Mouse (Mus musculus): ENCODE measurements at regions not wholly inside any gene's neighbourhood (a gene's known extent, or its start where the extent isn't known, plus 50 kb on each side); places are given as distances from the start of the nearest gene placed in this dataset.

DNA sequence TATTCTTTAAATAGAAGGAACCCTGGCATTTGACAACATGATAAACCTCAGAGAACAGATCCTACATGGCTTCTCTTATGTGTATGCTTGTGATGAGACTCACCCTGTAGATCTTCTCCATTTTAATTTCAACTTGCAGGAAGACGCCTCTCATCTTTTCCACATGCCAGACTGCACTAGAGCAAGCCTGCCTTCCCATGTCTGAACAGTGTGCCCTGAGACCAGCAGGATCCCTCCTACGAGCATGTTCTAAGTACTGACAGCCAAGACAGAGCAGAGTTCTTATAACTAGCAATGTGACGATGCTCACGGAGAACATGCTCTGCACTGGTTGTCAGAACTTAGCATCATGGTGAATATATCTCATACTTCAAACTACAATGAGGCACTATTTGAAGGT is 277.5 kb upstream of the BB014433 start:
- peak overlapping the region; percentile 53; the same call in 1 of the 2 replicates for H3K27ac ChIP-seq
- TF ChIP-seq CTCF (IDR thresholded peaks at IDR 0.05), result no peak
- DNase-seq (ENCODE audit: extremely low spot score in 1 of 2, low spot score in 2 of 2), result no peak
- intact Hi-C loops (cut with DNase I), result no loop called here
- H3K4me3 ChIP-seq, result no peak overlapping the region

- TF ChIP-seq CTCF (IDR thresholded peaks at IDR 0.05), result no peak
- DNase-seq (ENCODE audit: extremely low spot score in 1 of 2, low spot score in 2 of 2), result no peak
- no peak overlapping the region for H3K4me3 ChIP-seq
- H3K27ac ChIP-seq, result no peak overlapping the region
- intact Hi-C loops (cut with DNase I), result no loop called here
These were observed 272.4 kb upstream of the BB014433 start for GRCm38 (mm10) chr8:15318082-15318816.

- Histone ChIP-seq H3K27ac (no peak overlapping the region), H3K4me3 (no peak overlapping the region)
- DNase-seq (ENCODE audit: extremely low spot score in 1 of 2, low spot score in 2 of 2), result no peak
- intact Hi-C loops (cut with DNase I), result no loop called here
- TF ChIP-seq CTCF (IDR thresholded peaks at IDR 0.05), result no peak
These were observed 267.6 kb upstream of the BB014433 start for GRCm38 (mm10) chr8:15313481-15313880.

DNA sequence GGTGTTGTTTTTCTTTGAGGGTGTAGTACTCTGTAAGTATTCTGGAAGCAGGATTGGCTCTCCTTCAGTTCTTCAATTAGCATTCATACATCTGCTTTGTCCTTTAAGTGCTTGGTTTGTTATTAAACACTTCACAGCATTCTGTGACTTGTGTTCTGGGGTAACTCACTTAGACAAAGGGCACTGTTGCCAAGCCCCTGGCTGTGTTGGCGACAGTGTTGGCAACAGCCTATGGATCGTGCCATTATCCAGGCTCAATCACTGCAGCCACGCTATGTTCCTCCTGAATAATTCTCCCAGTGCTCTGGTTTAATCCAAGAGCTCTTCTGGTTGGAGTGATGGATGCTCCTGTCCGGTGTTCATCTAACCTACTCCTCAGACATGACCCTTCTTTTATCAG is 265.6 kb upstream of the BB014433 start:
- Histone ChIP-seq H3K4me3 (no peak overlapping the region), H3K27ac (no peak overlapping the region)
- no peak for TF ChIP-seq CTCF (IDR thresholded peaks at IDR 0.05)
- no peak for DNase-seq (ENCODE audit: extremely low spot score in 1 of 2, low spot score in 2 of 2)
- intact Hi-C loops (cut with DNase I), result no loop called here

- intact Hi-C loops (cut with DNase I), result no loop called here
- peak; percentile 9 for TF ChIP-seq CTCF (IDR thresholded peaks at IDR 0.05)
- Histone ChIP-seq H3K4me3 (no peak overlapping the region), H3K27ac (no peak overlapping the region)
- DNase-seq (ENCODE audit: extremely low spot score in 1 of 2, low spot score in 2 of 2), result no peak
These were observed 265.2 kb upstream of the BB014433 start for GRCm38 (mm10) chr8:15311045-15311444.

DNA sequence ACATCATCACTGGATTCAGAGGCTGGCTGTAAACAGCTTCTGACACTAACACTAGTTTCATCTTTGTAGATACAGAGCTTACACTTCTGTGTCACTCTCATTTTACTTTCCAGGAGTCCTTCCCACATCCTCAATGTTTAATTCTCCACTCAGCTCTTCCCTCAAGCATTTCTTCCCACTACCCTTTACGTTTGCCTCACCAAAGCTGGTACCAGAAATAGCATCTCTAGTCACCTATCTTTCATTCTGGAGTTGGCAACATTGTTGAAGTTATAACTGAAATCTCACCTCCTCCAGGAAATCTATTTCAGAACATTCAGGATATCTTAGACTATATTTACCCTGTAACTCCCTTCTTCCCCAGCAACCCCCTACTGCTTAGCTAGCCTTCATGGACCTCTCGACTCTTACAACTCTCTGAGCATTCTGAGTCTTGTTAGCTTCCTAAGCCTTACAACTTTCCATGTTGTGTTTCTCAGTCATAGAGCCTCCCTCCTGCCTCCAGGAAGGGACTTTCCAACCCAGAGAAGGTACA is 258.3 kb upstream of the BB014433 start:
- intact Hi-C loops (cut with DNase I), result no loop called here
- TF ChIP-seq CTCF (IDR thresholded peaks at IDR 0.05), result no peak
- H3K27ac ChIP-seq, result peak overlapping the region; percentile 44; the same call in 1 of the 2 replicates
- no peak for DNase-seq (ENCODE audit: extremely low spot score in 1 of 2, low spot score in 2 of 2)
- H3K4me3 ChIP-seq, result no peak overlapping the region

DNA sequence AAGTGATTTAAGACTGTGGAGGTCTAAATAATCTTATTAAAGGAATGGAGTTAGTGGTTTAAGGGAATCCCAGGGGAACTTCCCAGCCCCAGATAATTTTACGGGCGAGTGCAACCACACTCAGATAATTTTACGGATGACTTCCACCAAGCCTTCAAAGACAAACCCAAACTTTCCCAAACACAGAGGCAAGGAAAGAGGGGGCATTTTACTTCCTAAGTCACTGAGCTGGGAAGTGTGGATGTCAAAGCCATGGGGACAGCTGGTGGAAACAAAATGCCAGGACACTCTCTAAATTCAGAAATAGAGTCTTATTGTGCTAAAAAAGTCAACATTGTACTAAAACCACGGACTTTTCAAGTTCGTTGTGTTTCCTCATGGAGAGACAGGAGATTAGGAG is 227.9 kb upstream of the BB014433 start:
- no peak overlapping the region for H3K27ac ChIP-seq
- no peak for TF ChIP-seq CTCF (IDR thresholded peaks at IDR 0.05)
- no peak for DNase-seq (ENCODE audit: extremely low spot score in 1 of 2, low spot score in 2 of 2)
- intact Hi-C loops (cut with DNase I), result loop anchor here (5.0 kb wide), 1 partner anchor 204 kb away; no protein-coding TSS in a partner anchor
- H3K4me3 ChIP-seq, result no peak overlapping the region

DNA sequence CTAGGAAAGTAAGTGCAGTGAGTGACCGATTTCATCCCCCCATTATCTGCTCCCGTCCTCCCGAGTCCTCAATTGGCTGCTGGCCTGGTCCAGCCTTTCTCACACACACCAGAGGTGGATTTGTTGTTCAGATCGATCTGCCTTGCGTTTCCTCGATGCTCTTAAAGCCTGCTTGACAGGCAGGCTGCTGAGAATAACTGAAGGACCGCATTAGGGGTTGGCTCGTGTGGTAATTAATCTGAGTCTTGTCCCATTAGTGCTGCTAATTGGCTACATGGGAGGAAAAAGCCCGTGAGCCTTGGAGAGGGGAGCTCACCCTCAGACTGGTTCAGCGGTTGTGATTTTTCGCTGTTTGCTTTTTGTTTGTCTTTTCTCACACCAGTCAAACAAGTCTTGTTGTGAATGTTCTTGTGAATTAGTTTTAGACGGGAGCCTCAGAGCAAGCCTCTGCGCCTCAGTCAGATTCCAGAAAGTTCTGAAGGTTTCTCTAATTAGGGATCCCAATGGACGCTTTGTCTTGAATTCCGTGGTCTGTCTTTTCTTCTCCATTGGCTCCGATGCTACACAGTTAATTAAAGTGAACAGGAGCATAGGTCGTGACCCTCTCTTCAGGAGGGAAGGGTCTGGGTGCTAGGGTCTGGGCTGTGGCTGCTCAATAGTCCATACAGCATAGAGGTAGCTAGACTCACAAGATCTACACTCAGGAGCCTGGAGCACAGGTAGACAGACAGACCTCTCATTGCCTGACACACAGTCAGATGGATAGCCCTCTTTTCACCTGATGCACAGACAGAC is 226.1 kb upstream of the BB014433 start:
- TF ChIP-seq CTCF (IDR thresholded peaks at IDR 0.05), result no peak
- H3K27ac ChIP-seq, result no peak overlapping the region
- no peak overlapping the region for H3K4me3 ChIP-seq
- intact Hi-C loops (cut with DNase I), result loop anchor here (5.0 kb wide), 1 partner anchor 205 kb away; no protein-coding TSS in a partner anchor
- no peak for DNase-seq (ENCODE audit: extremely low spot score in 1 of 2, low spot score in 2 of 2)

DNA sequence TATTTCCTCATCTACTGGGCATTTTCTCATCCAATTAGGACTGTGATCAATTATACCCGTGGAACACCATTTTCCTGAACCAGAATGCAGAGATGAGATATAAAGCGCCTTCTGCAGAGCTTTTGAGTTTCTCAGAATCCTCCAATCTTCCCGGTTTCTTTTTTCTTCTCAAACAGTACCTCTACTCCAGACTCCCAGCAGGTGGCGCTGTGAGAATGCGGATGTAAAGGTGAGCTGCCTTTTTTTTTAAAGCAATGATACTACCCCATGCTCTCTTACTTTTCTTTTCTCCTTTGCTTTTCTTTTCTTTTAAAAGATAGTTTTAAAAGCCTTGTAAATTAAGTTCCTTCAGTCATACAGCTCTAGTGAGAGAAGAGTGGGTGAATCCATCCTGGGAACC is 224.4 kb upstream of the BB014433 start:
- no peak overlapping the region for H3K4me3 ChIP-seq
- intact Hi-C loops (cut with DNase I), result loop anchor here (1.0 to 5.0 kb wide), 2 partner anchors 207 to 459 kb away; no protein-coding TSS in a partner anchor
- no peak overlapping the region for H3K27ac ChIP-seq
- peak; percentile 75 to 86 for DNase-seq (ENCODE audit: extremely low spot score in 1 of 2, low spot score in 2 of 2)
- TF ChIP-seq CTCF (IDR thresholded peaks at IDR 0.05), result peak; percentile 90

DNA sequence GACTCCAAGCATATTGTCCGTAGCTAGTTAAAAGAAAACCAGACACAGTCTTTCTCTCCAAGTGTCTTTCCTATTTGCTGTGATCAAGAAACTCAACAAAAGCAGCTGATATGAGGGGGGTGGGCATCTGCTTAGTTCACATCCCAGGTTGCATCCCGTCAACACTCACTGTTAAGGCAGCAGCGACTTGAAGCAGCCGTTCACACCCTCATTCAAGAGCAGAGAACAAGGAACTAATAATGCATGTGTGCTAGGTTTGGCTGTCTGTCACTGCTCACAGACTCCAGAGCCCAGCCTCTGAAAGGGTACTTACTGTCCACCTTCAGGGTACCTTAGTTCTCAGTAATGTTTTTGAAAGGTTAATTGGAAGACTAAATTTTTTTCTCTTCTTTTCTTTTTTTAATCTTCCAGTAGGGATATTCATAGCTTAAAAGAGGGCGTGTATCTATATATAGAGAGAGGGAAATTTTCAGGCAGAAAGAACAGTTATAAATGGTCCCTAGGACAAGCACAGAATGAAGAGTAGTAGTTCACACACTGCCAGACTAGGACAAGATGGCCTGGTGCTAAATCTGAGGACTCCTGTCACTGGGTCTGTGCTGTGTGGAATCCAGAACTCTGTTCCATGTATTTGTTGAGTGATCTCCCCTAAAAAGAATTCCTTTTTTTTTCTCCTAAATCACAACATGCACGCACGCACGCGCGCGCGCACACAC is 199.1 kb upstream of the BB014433 start:
- DNase-seq (ENCODE audit: extremely low spot score in 1 of 2, low spot score in 2 of 2), result no peak
- H3K4me3 ChIP-seq, result no peak overlapping the region
- peak overlapping the region; percentile 55 for H3K27ac ChIP-seq
- no peak for TF ChIP-seq CTCF (IDR thresholded peaks at IDR 0.05)
- intact Hi-C loops (cut with DNase I), result no loop called here

DNA sequence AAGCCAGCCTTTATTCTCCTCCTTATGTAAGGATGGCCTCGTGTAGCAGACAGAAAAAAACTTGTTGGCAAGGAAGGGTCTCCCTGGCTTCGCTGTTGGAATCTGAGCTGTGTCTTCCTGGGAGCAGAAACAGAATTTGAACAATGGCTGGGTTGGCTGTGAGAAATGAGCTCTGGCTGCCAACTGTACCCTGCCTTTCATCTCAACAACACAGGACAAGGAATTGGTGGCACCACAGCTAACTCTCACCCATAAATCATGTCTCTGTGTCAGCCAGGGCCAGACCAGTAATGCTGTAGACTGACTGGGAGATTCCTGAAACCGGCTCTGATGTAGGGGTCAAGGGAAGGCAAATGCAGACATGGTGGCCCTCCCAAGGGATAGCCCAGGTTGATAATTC is 189.5 kb upstream of the BB014433 start:
- H3K4me3 ChIP-seq, result no peak overlapping the region
- no peak for TF ChIP-seq CTCF (IDR thresholded peaks at IDR 0.05)
- DNase-seq (ENCODE audit: extremely low spot score in 1 of 2, low spot score in 2 of 2), result no peak
- intact Hi-C loops (cut with DNase I), result no loop called here
- H3K27ac ChIP-seq, result no peak overlapping the region

DNA sequence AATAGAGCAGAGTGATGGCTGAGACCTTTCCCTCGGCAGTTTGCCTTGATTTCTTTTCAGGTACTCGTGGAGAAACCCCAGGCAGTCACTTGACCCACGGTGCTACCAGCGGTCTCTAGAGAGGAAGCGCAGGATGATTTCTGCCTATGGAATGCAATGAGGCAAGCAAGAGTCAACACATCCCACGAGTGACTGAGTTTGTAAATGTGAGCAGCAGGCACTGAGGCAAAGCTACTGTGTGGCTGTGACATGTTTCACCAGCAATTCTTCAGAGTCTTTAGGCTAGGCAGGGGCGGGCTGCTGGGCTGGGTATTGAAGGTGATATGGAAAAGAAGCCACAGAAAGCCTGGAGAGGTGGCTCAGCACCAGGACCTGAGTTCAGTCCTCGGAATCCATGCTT is 187.4 kb upstream of the BB014433 start:
- no peak for DNase-seq (ENCODE audit: extremely low spot score in 1 of 2, low spot score in 2 of 2)
- intact Hi-C loops (cut with DNase I), result no loop called here
- H3K27ac ChIP-seq, result no peak overlapping the region
- no peak for TF ChIP-seq CTCF (IDR thresholded peaks at IDR 0.05)
- H3K4me3 ChIP-seq, result no peak overlapping the region
